Mouse (Mus musculus): ENCODE measurements around the gene Capn10. TPM values are rescaled to one million over a fixed set of nuclear protein-coding genes. Genes with fewer than 3 reads are reported as not detected.

Gene Capn10
- polyA plus RNA-seq, 1 experiment from 2014 or later = 35.9 TPM

GRCm38 (mm10) chr1:92981056-92981845, 47.1 kb downstream of the Capn10 start:
- Histone ChIP-seq H3K27me3 (replicated peaks) (no peaks in the 10 kb centered on the region), H3K4me1 (peaks cover 6% of the 10 kb centered on the region; the same call in 1 of the 2 replicates), H3K36me3 (no peaks in the 10 kb centered on the region), H3K27ac (no peak overlapping the region), H3K4me2 (no peak overlapping the region), H3K9me3 (no peaks in the 10 kb centered on the region), H3K9ac (no peak overlapping the region), H3K4me3 (replicated peaks) (no peak overlapping the region)
- no peak for ATAC-seq (ENCODE audit: insufficient read depth, low FRiP score, low read depth)
- 73% methylated on average over 7 of the region's 7 CpGs for WGBS

DNA sequence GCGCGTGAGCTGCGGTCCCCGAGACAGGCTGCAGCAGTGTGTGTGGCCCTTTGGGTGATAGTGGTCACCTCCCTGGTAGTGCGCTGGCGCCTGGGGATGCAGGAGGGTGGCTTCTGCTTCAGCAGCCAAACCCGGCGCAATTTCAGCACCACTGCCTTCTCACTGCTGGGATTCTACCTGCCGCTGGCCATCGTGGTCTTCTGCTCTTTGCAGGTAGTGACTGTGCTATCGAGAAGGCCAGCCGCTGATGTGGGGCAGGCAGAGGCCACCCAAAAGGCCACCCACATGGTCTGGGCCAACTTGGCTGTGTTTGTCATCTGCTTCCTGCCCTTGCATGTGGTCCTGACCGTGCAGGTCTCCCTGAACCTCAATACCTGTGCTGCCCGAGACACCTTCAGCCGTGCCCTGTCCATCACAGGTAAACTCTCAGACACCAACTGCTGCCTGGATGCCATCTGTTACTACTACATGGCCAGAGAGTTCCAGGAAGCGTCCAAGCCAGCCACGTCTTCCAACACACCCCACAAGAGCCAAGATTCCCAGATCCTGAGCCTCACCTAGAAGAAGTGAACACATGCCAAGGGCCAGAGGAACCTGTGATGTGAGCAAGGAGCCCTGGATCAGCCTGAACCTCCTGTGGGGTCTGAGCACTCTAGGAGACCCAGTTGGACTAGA, 48.9 kb downstream of the Capn10 start:
- WGBS = 88% methylated on average over 17 of the region's 17 CpGs

GRCm38 (mm10) chr1:92984999-92985398, 50.8 kb downstream of the Capn10 start:
- ATAC-seq (ENCODE audit: insufficient read depth, low FRiP score, low read depth) = no peak
- no peaks in the 10 kb centered on the region for H3K36me3 ChIP-seq
- H3K27ac ChIP-seq = no peak overlapping the region
- no peak overlapping the region for H3K9ac ChIP-seq
- no peaks in the 10 kb centered on the region for H3K4me1 ChIP-seq
- H3K9me3 ChIP-seq = no peaks in the 10 kb centered on the region
- no peaks in the 10 kb centered on the region for H3K27me3 ChIP-seq (replicated peaks)
- no peak overlapping the region for H3K4me2 ChIP-seq
- H3K4me3 ChIP-seq (replicated peaks) = no peak overlapping the region
- 82% methylated on average over 5 of the region's 5 CpGs for WGBS

More for the DNA sequence above, 48.9 kb downstream of the Capn10 start:
- H3K4me2 ChIP-seq = no peak overlapping the region
- H3K36me3 ChIP-seq = no peaks in the 10 kb centered on the region
- H3K27ac ChIP-seq = no peak overlapping the region
- H3K9ac ChIP-seq = no peak overlapping the region
- H3K9me3 ChIP-seq = no peaks in the 10 kb centered on the region
- no peak overlapping the region for H3K4me3 ChIP-seq (replicated peaks)
- H3K27me3 ChIP-seq (replicated peaks) = no peaks in the 10 kb centered on the region
- H3K4me1 ChIP-seq = peaks cover 6% of the 10 kb centered on the region; the same call in 1 of the 2 replicates
- ATAC-seq (ENCODE audit: insufficient read depth, low FRiP score, low read depth) = no peak

DNA sequence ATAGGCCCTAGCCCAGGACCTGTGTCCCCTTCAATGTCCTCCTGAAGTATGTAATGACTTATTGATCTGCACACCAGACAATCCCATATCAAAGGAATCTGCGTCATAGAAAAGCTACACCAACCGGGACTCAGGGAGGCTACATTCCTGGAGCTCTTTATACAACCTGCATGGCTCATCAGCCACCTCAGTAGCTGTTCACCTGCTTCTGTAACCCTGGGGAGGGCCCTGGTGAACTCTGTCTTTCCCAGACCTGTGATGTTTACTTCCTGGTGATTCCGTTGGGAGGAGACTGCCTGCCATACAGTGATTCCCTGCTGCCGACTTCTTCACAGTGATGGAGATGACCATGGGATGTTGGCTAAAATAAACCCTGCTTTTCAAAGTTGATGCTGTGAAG, 54.7 kb downstream of the Capn10 start:
- ATAC-seq (ENCODE audit: insufficient read depth, low FRiP score, low read depth) = no peak
- Histone ChIP-seq H3K9ac (no peak overlapping the region), H3K4me1 (no peaks in the 10 kb centered on the region), H3K36me3 (no peaks in the 10 kb centered on the region), H3K4me2 (no peak overlapping the region), H3K27me3 (replicated peaks) (no peaks in the 10 kb centered on the region), H3K4me3 (replicated peaks) (no peak overlapping the region), H3K9me3 (no peaks in the 10 kb centered on the region), H3K27ac (no peak overlapping the region)
- 47% methylated on average over 4 of the region's 4 CpGs for WGBS

DNA sequence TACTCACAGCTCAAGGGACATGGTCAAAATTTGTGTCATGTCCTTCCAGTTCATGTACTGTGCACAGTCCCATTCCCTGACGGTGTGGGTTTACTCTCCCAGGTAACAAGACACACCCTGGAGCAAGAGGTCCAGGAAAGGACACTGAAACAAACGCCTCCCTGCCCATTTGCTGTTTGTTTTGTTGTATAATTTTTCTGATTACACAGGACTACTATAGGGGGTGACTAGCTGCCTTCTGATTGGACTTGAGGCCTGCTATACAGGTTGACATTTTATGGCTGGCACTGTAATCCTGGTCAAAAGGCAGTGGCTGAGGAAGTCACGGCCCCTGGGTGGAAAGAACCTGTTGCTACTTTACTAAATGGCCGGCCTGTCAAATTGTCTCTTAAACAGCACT, 55.7 kb downstream of the Capn10 start:
- no peaks in the 10 kb centered on the region for H3K36me3 ChIP-seq
- H3K4me3 ChIP-seq (replicated peaks) = no peak overlapping the region
- WGBS = 53% methylated on average over 4 of the region's 4 CpGs
- no peaks in the 10 kb centered on the region for H3K4me1 ChIP-seq
- H3K27ac ChIP-seq = no peak overlapping the region
- H3K4me2 ChIP-seq = no peak overlapping the region
- ATAC-seq (ENCODE audit: insufficient read depth, low FRiP score, low read depth) = no peak
- no peak overlapping the region for H3K9ac ChIP-seq
- no peaks in the 10 kb centered on the region for H3K9me3 ChIP-seq
- no peaks in the 10 kb centered on the region for H3K27me3 ChIP-seq (replicated peaks)

DNA sequence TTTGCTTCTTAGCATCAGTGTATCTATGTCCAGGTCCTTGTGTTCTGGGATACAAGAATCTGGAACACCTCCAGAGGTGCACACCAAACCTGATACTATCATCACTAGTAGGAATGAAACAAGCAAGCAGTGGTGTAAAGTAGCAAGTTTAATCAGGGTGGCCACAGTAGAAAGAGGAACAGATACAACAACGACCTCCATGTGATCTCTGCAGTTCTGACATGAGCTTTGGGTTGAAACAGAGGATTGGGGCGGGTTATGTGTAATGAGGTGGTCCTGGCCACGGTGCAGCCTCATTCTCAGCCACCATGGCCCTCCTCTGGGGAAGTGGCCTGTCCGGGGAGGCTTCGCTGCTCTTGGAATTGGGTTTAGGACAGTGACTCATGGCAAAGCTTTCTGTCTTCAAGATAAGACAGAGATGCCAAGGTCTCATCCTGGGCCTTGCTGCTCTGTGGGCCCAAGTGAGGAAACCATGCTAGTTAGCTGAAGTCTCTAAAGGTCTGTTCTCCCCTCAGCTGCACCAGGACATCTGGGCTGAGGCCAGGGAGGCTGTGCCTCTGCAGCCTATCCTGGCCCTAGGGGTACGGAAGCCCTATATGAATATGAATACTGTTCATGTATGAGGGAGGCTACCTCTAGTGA, 58.2 kb downstream of the Capn10 start:
- WGBS = 80% methylated on average over 6 of the region's 6 CpGs
- H3K4me3 ChIP-seq (replicated peaks) = no peak overlapping the region
- H3K27ac ChIP-seq = no peak overlapping the region
- H3K27me3 ChIP-seq (replicated peaks) = no peaks in the 10 kb centered on the region
- no peaks in the 10 kb centered on the region for H3K9me3 ChIP-seq
- no peak overlapping the region for H3K4me2 ChIP-seq
- no peak for ATAC-seq (ENCODE audit: insufficient read depth, low FRiP score, low read depth)
- no peaks in the 10 kb centered on the region for H3K4me1 ChIP-seq
- no peak overlapping the region for H3K9ac ChIP-seq
- no peaks in the 10 kb centered on the region for H3K36me3 ChIP-seq

DNA sequence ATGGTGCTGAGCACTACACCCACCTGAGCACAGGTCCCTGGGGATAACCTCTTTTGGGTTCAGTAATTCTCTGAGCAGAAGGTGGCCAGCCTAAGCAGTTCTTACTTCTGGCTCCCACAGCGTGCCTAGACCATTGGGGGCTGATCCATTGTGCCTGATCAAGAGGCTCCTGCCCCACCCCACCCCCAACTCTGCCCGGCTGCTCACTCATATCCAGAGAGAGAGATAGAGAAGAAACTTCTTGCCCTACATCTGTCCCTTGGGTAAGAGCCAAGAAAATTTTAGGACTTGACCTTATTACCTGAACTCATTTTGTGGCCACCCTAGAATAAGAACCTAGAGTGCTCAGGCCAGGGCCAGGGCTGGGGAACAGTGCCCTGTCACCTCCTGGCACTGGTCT, 58.7 kb downstream of the Capn10 start:
- Histone ChIP-seq H3K9ac (no peak overlapping the region), H3K4me3 (replicated peaks) (no peak overlapping the region), H3K4me2 (no peak overlapping the region), H3K9me3 (no peaks in the 10 kb centered on the region), H3K27ac (no peak overlapping the region), H3K4me1 (no peaks in the 10 kb centered on the region), H3K27me3 (replicated peaks) (no peaks in the 10 kb centered on the region), H3K36me3 (no peaks in the 10 kb centered on the region)
- WGBS = 72% methylated on average over 2 of the region's 2 CpGs
- no peak for ATAC-seq (ENCODE audit: insufficient read depth, low FRiP score, low read depth)

Other genes with a start within 250 kb of the Capn10 start
- 48.7 TPM in 2 replicates for gene Gpc1, start 102.7 kb upstream of the Capn10 start, polyA plus RNA-seq (2015; fragmentation: Nextera tagmentation; extraction: Ambion mirVana)
- 0.19 and 0.34 TPM in 2 replicates for gene Ankmy1, start 31.5 kb upstream of the Capn10 start, polyA plus RNA-seq (2015; fragmentation: Nextera tagmentation; extraction: Ambion mirVana)
- 12.8 and 15.9 TPM in 2 replicates for gene Dusp28, start 27.4 kb upstream of the Capn10 start, polyA plus RNA-seq (2015; fragmentation: Nextera tagmentation; extraction: Ambion mirVana)
- gene Rnpepl1, start 23.6 kb upstream of the Capn10 start, polyA plus RNA-seq (2015; fragmentation: Nextera tagmentation; extraction: Ambion mirVana) = 44.0 and 45.5 TPM in 2 replicates
- gene Gpr35, start 16.5 kb downstream of the Capn10 start, polyA plus RNA-seq (2015; fragmentation: Nextera tagmentation; extraction: Ambion mirVana) = 6.2 and 7.7 TPM in 2 replicates
- 8.5 and 9.6 TPM in 2 replicates for gene Aqp12, start 72.0 kb downstream of the Capn10 start, polyA plus RNA-seq (2015; fragmentation: Nextera tagmentation; extraction: Ambion mirVana)
- gene Kif1a, start 167.6 kb downstream of the Capn10 start, polyA plus RNA-seq (2015; fragmentation: Nextera tagmentation; extraction: Ambion mirVana) = 15.2 and 18.3 TPM in 2 replicates
- 0.44 and 0.54 TPM in 2 replicates for gene Agxt, start 200.9 kb downstream of the Capn10 start, polyA plus RNA-seq (2015; fragmentation: Nextera tagmentation; extraction: Ambion mirVana)
- 4.6 and 8.2 TPM in 2 replicates for gene 2310007B03Rik, start 226.6 kb downstream of the Capn10 start, polyA plus RNA-seq (2015; fragmentation: Nextera tagmentation; extraction: Ambion mirVana)
- gene Crocc2, start 234.3 kb downstream of the Capn10 start, polyA plus RNA-seq (2015; fragmentation: Nextera tagmentation; extraction: Ambion mirVana) = 0.15 and 0.21 TPM in 2 replicates

Measured in stomach, embryonic 15.5 days (tissue).